Mouse (Mus musculus): ENCODE results near the gene Cbl. TPM values are rescaled to one million over a fixed set of nuclear protein-coding genes. Genes with fewer than 3 reads are reported as not detected.

Cbl gene
- 100 to 1,000 TPM; 169 to 185 TPM for total RNA-seq (2023)

GRCm38 (mm10) chr9:44233802-44234478 is at the start of gene Cbl:
Gene Cbl, minus strand, starts transcription at chr9:44234049.

GRCm38 (mm10) chr9:44268432-44268831 is 34.6 kb upstream of the Cbl start, which contains the start of gene Nlrx1:
Gene Nlrx1, minus strand, starts transcription at chr9:44268599.

GRCm38 (mm10) chr9:44251314-44251713 is 17.5 kb upstream of the Cbl start, which contains the start of gene Pdzd3:
Gene Pdzd3, minus strand, starts transcription at chr9:44251471.

GRCm38 (mm10) chr9:44240399-44240798 is 6.5 kb upstream of the Cbl start, which contains the start of gene Ccdc153:
Gene Ccdc153, plus strand, starts transcription at chr9:44240676.

GRCm38 (mm10) chr9:44134101-44134850 is 99.6 kb downstream of the Cbl start, which contains the start of gene Mcam:
Gene Mcam, plus strand, starts transcription at chr9:44134469.

GRCm38 (mm10) chr9:44113105-44113789 is 120.6 kb downstream of the Cbl start, which contains the start of the genes Gm49380 and Rnf26:
Gene Gm49380, minus strand, starts transcription at chr9:44113500.
Gene Rnf26, minus strand, starts transcription at chr9:44113517.

GRCm38 (mm10) chr9:44107110-44107509 is 126.7 kb downstream of the Cbl start, which contains the start of gene C1qtnf5:
Gene C1qtnf5, plus strand, starts transcription at chr9:44107245.

GRCm38 (mm10) chr9:44101490-44101889 is 132.4 kb downstream of the Cbl start, which contains the start of gene Mfrp:
Gene Mfrp, plus strand, starts transcription at chr9:44101729.

Other genes starting within 250 kb of the Cbl start
- 100 to 1,000 TPM; 830 to 871 TPM for gene Thy1, start 190.7 kb downstream of the Cbl start, total RNA-seq (2023)
- gene Usp2, start 167.0 kb downstream of the Cbl start, total RNA-seq (2023): 10 to 100 TPM; 17.1 to 18.9 TPM
- gene Mfrp, start 132.3 kb downstream of the Cbl start, total RNA-seq (2023): under 1 TPM; 0.29 to 0.30 TPM
- under 1 TPM in 1 of 2 experiments, not detected in 1; 0.83 TPM for gene C1qtnf5, start 126.8 kb downstream of the Cbl start, total RNA-seq (2023)
- gene Gm49380, start 120.5 kb downstream of the Cbl start, total RNA-seq (2023): under 1 TPM in 1 of 2 experiments, not detected in 1; 0.17 TPM
- 10 to 100 TPM; 21.5 to 25.5 TPM for gene Rnf26, start 120.5 kb downstream of the Cbl start, total RNA-seq (2023)
- under 1 TPM; 0.33 to 0.79 TPM for gene Mcam, start 99.6 kb downstream of the Cbl start, total RNA-seq (2023)
- gene Ccdc153, start 6.6 kb upstream of the Cbl start, total RNA-seq (2023): not detected
- gene Pdzd3, start 17.4 kb upstream of the Cbl start, total RNA-seq (2023): under 1 TPM in 1 of 2 experiments, not detected in 1; 0.50 TPM
- gene Nlrx1, start 34.5 kb upstream of the Cbl start, total RNA-seq (2023): 1 to 10 TPM; 3.6 to 5.0 TPM
- gene Abcg4, start 54.6 kb upstream of the Cbl start, total RNA-seq (2023): under 1 TPM in 1 of 2 experiments, not detected in 1; 0.47 TPM
- 10 to 100 TPM; 55.1 to 69.3 TPM for gene Hinfp, start 71.6 kb upstream of the Cbl start, total RNA-seq (2023)
- gene C2cd2l, start 86.2 kb upstream of the Cbl start, total RNA-seq (2023): 10 to 100 TPM; 17.0 to 29.0 TPM
- 10 to 100 TPM in 1 of 2 experiments, 1 to 10 TPM in 1; 8.9 to 11.5 TPM for gene Dpagt1, start 92.0 kb upstream of the Cbl start, total RNA-seq (2023)
- gene H2afx, start 100.6 kb upstream of the Cbl start, total RNA-seq (2023): 10 to 100 TPM; 37.5 to 58.5 TPM
- 10 to 100 TPM; 18.0 to 24.2 TPM for gene Hmbs, start 110.2 kb upstream of the Cbl start, total RNA-seq (2023)
- gene Vps11, start 127.6 kb upstream of the Cbl start, total RNA-seq (2023): 10 to 100 TPM; 51.2 to 57.1 TPM
- gene Hyou1, start 145.4 kb upstream of the Cbl start, total RNA-seq (2023): 10 to 100 TPM; 71.4 to 78.9 TPM
- 10 to 100 TPM; 16.4 to 18.4 TPM for gene Slc37a4, start 162.8 kb upstream of the Cbl start, total RNA-seq (2023)
- gene Rps25, start 173.1 kb upstream of the Cbl start, total RNA-seq (2023): 1,000 to 10,000 TPM; 2,876 to 2,979 TPM
- gene Trappc4, start 173.6 kb upstream of the Cbl start, total RNA-seq (2023): 10 to 100 TPM; 50.5 to 56.7 TPM
- gene Ccdc84, start 184.5 kb upstream of the Cbl start, total RNA-seq (2023): 10 to 100 TPM; 33.1 to 41.6 TPM
- gene Foxr1, start 207.1 kb upstream of the Cbl start, total RNA-seq (2023): not detected
- not detected for gene Upk2, start 220.9 kb upstream of the Cbl start, total RNA-seq (2023)
- 100 to 1,000 TPM; 207 to 232 TPM for gene Bcl9l, start 248.8 kb upstream of the Cbl start, total RNA-seq (2023)

Data from T-cell, adult 66 days (primary cell).